Mouse (Mus musculus) ES-E14 (cell line): ENCODE measurements around the gene Gtf2f1. TPM values are rescaled to one million over a fixed set of nuclear protein-coding genes. Genes with fewer than 3 reads are reported as not detected.

Experiments used
- DNase-seq: peaks from one replicate; pipeline ENCODE4 v3.0.0-alpha.2; 2013; ENCODE audit warnings: low read depth, low spot score
- H3K27ac ChIP-seq: 2 replicates; pipeline ENCODE4 v1.5.1; 2012; ENCODE audit warnings: low read depth, mild to moderate bottlenecking, low read length, moderate library complexity, mixed read lengths; ENCODE audit not compliant: poor library complexity, insufficient read depth, severe bottlenecking
- H3K36me3 ChIP-seq: 2 replicates; pipeline ENCODE4 v1.6.1; 2012; ENCODE audit warnings: mild to moderate bottlenecking, low read length, moderate library complexity, mixed read lengths; ENCODE audit not compliant: control insufficient read depth, poor library complexity, insufficient read depth, severe bottlenecking
- H3K4me1 ChIP-seq, 2 experiments: fragments of 150-350 bp in 1 of 2; sonication (generic) in 1 of 2; 2 replicates each; pipeline ENCODE4 v1.6.1; 2012; ENCODE audit warnings: low read length in 2 of 2, mild to moderate bottlenecking in 1 of 2, mixed read lengths in 1 of 2; ENCODE audit not compliant: control insufficient read depth in 2 of 2, insufficient read depth in 2 of 2, poor library complexity in 1 of 2
- H3K4me3 ChIP-seq, 2 experiments: fragments of 150-350 bp in 1 of 2; sonication (generic) in 1 of 2; 2 replicates each; pipeline ENCODE4 v1.5.1; 2012; ENCODE audit warnings: low read length in 2 of 2, low read depth in 1 of 2, mild to moderate bottlenecking in 1 of 2, mixed read lengths in 1 of 2; ENCODE audit not compliant: insufficient read depth in 1 of 2, poor library complexity in 1 of 2, severe bottlenecking in 1 of 2
- H3K9ac ChIP-seq: 2 replicates; pipeline ENCODE4 v1.6.1; 2012; ENCODE audit warnings: low read depth, mild to moderate bottlenecking, low read length, mixed read lengths; ENCODE audit not compliant: poor library complexity, insufficient read depth, severe bottlenecking
- H3K9me3 ChIP-seq: fragments of 150-350 bp; sonication (generic); 2 replicates; pipeline ENCODE4 v1.6.1; 2012; ENCODE audit warnings: low read depth, mild to moderate bottlenecking, low read length; ENCODE audit not compliant: control insufficient read depth, insufficient read depth
- CHD2 ChIP-seq: IDR thresholded peaks from 2 replicates; pipeline ENCODE4 v1.6.1; 2014; ENCODE audit warnings: mild to moderate bottlenecking, low read depth, low read length, inconsistent platforms
- HCFC1 ChIP-seq: IDR thresholded peaks from 2 replicates; pipeline ENCODE4 v1.6.1; 2012; ENCODE audit warnings: low read length, inconsistent platforms, borderline replicate concordance; ENCODE audit not compliant: insufficient read depth
- MAFK ChIP-seq: IDR thresholded peaks from 2 replicates; pipeline ENCODE4 v1.6.1; 2014; ENCODE audit warnings: mild to moderate bottlenecking, low read depth, low read length, inconsistent platforms; ENCODE audit not compliant: insufficient read depth
- ZC3H11A ChIP-seq: IDR thresholded peaks from 2 replicates; pipeline ENCODE4 v1.6.1; 2012; ENCODE audit warnings: low read depth, mild to moderate bottlenecking, inconsistent platforms, low read length, borderline replicate concordance
- ZNF384 ChIP-seq: IDR thresholded peaks from 2 replicates; pipeline ENCODE4 v1.6.1; 2012; ENCODE audit warnings: low read depth, low read length, inconsistent platforms
- in situ Hi-C, 2 experiments: fragments of 600-800 bp; cut with MboI; formaldehyde crosslinking; loops; one replicate each; pipeline ENCODE4 v1.15.1; 2025; ENCODE audit warnings: low sequenced_read_pairs in 2 of 2, inconsistent platforms in 1 of 2; ENCODE audit not compliant: unreplicated experiment in 2 of 2
- total RNA-seq: library from RNA; depleted of rRNA; stranded (reverse); fragments of 300-350 nt; gene quantifications from 2 replicates; pipeline ENCODE4 v1.2.3, GENCODE M21; 2012

Gtf2f1 gene
- total RNA-seq, 1 experiment: 101 TPM

DNA sequence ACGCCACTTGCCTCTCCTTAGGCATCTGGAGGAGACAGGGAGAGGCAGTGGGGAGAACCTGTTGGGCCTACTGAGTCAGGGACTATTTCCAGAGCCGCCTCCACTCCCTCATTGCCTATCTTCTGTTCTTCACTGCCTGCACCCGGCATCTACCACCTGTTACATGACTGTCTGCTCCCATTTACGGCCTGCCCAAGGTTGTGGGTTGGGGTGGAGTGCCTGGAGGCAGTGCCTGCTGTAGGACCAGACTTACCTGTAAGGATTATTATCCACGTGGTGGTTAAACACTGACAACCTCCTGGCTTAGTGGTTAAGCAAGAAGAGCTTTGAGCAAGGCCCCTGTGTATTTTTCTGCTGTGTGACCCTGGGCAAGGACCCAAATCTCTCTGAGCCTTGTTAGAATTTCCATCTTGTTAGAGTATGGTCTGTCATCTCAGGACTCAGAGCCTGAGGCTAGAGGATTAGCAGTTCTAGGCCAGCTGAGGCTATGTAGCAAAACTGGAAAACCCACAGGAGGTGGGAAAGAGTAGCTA lies 36.3 kb downstream of the Gtf2f1 start:
- no peak for DNase-seq
- in situ Hi-C loops: no loop called here
- H3K9ac ChIP-seq: no peak overlapping the region
- peaks cover 1 to 3% of the 10 kb centered on the region in 2 experiments; a peak in 1 of 4 replicates for H3K4me1 ChIP-seq
- no peak for TF ChIP-seq HCFC1
- TF ChIP-seq ZC3H11A: no peak
- TF ChIP-seq ZNF384: no peak
- no peak for TF ChIP-seq CHD2
- no peak for TF ChIP-seq MAFK
- H3K36me3 ChIP-seq: no peaks in the 10 kb centered on the region
- no peaks in the 10 kb centered on the region for H3K9me3 ChIP-seq
- no peak overlapping the region for H3K4me3 ChIP-seq
- no peak overlapping the region for H3K27ac ChIP-seq

DNA sequence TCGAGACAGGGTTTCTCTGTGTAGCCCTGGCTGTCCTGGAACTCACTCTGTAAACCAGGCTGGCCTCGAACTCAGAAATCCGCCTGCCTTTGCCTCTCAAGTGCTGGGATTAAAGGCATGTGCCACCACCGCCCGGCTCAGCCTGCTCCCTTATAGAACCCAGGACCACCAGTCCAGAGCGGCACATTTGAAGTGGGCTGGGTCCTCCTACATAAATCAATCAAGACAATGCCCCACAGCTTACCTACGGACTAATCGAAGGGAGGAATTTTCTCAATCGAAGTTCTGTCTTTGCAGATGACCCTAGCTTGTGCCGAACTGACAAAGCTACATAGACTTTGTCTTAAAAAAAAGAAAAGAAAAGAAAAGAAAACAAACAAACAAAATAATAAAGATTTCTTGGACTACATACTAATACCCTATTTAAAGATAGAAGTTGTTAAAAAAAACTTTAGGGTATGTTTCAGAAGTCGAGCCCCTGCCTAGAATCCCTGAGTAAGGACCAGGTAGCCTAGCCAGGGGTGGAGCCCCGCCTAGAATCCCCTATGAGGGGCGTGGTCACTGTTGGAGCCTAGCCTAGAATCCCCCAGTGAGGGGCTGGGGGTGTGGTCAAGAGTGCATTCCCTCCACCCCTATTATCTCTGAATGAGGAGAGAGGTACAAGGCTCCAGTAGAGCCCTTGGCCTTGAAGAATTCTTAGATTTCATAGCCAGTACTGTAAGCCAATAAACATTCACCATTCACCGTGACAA lies 37.0 kb downstream of the Gtf2f1 start:
- Histone ChIP-seq H3K9me3 (no peaks in the 10 kb centered on the region), H3K9ac (no peak overlapping the region), H3K36me3 (no peaks in the 10 kb centered on the region), H3K4me1 (peaks cover 1 to 3% of the 10 kb centered on the region in 2 experiments; a peak in 1 of 4 replicates), H3K27ac (no peak overlapping the region), H3K4me3 (no peak overlapping the region)
- TF ChIP-seq HCFC1: no peak
- no peak for TF ChIP-seq ZC3H11A
- no peak for TF ChIP-seq CHD2
- TF ChIP-seq MAFK: no peak
- TF ChIP-seq ZNF384: no peak
- peak; percentile 85 for DNase-seq
- in situ Hi-C loops: no loop called here

DNA sequence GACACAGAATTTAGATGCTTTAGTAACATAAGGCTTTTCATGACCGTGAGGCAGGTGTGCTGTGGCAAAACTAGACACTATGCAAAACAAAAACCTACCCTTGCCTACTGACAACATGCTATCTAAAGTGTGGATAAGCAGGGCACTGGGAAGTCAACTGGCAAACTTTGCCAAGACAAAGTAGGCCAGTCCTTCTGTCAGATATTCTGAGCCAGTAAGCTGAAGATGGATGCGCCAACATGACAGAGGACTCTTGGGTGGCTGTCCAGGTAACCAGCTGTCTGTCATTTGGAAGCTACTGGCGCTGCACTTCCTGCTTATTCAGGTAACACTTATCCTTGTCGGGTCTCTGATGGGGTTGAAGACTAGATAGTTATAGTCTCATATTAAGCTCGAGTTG lies 41.0 kb downstream of the Gtf2f1 start:
- DNase-seq: no peak
- no peaks in the 10 kb centered on the region for H3K36me3 ChIP-seq
- H3K9me3 ChIP-seq: no peaks in the 10 kb centered on the region
- no peak overlapping the region for H3K27ac ChIP-seq
- peaks cover 0 to 3% of the 10 kb centered on the region in 2 experiments; a peak in 1 of 4 replicates for H3K4me1 ChIP-seq
- no peak overlapping the region for H3K9ac ChIP-seq
- H3K4me3 ChIP-seq: no peak overlapping the region
- in situ Hi-C loops: no loop called here
- no peak for TF ChIP-seq ZC3H11A
- no peak for TF ChIP-seq ZNF384

DNA sequence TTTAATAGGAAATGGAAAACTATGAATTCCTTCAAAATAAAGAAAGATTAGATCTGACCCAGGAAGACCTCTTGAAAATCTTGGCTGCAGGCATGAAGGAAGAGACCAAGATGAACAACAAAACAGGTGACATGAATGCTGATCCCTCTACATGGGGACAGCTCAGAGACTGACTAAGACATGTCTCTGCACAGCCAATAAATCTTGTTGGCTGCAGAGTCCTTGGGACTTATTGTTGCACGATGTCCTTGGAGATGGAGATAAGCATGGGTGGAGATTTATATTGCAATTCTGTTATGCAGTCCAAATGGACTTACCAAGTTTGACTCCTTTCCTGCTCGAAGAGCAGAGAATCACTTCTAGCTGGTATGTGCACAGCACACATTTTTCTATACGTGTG lies 41.8 kb downstream of the Gtf2f1 start:
- H3K9ac ChIP-seq: no peak overlapping the region
- in situ Hi-C loops: no loop called here
- no peak for TF ChIP-seq CHD2

DNA sequence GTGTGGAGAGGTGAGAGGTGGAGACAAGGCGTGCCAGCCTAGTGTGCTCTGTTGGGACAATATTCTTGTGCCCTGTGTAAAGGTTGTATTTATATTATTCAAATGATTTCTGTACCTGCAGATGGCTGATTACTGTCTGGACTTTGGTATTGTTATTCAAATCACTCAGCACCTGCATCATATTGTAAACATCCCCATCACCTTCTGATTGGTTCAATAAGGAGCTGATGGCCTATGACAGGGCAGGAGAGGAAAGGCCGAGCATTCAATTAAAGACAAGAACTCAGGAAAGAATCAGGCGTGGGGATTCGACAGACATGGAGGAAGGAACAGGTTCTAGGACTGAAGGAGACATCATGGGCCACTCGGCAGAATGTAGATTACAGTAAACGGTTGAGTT lies 47.4 kb downstream of the Gtf2f1 start:
- no peak overlapping the region for H3K4me3 ChIP-seq
- no peak for DNase-seq
- in situ Hi-C loops: no loop called here
- peaks cover 3 to 9% of the 10 kb centered on the region in 2 experiments; a peak in 2 of 4 replicates for H3K4me1 ChIP-seq
- no peak for TF ChIP-seq ZNF384
- no peak for TF ChIP-seq MAFK
- no peak for TF ChIP-seq ZC3H11A
- no peak for TF ChIP-seq HCFC1
- no peak for TF ChIP-seq CHD2
- H3K36me3 ChIP-seq: no peaks in the 10 kb centered on the region
- H3K27ac ChIP-seq: no peak overlapping the region
- no peaks in the 10 kb centered on the region for H3K9me3 ChIP-seq
- no peak overlapping the region for H3K9ac ChIP-seq

More for the DNA sequence above, 41.8 kb downstream of the Gtf2f1 start:
- no peak overlapping the region for H3K27ac ChIP-seq
- H3K4me3 ChIP-seq: no peak overlapping the region
- peaks cover 0 to 2% of the 10 kb centered on the region in 2 experiments; a peak in 1 of 4 replicates for H3K4me1 ChIP-seq
- no peaks in the 10 kb centered on the region for H3K9me3 ChIP-seq
- no peaks in the 10 kb centered on the region for H3K36me3 ChIP-seq
- no peak for DNase-seq
